Mouse (Mus musculus): Measurements from ENCODE around the gene Togaram2.
"Not testable (repeated sequence)": the region's sequence is repeated elsewhere in the genome, so short reads cannot be mapped to it uniquely, and the experiment has no call there.

Gene Togaram2

DNA sequence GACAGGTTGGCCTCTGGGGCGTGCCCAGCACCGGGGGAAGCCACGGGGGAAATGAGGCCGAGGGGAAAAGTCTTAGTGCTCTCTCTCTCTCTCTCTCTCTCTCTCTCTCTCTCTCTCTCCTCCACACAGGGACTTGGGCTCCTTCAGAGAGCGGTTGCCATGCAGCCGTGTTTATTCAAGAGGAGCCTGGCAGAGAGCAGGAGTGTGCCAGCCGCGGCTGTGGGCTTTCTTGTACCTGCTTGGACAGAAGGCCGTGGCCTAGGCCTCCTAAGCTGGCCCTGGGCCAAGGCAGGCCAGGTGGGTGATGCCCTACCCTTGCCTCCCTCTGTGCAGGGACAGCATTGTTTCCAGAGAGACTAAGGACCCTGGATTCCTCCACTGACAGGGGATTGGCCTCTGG lies at the start of gene Togaram2:
TSS of gene Togaram2 (plus strand) at position 170 of the 400 bp plus-strand sequence.
- DNase-seq = peak; percentile 44

DNA sequence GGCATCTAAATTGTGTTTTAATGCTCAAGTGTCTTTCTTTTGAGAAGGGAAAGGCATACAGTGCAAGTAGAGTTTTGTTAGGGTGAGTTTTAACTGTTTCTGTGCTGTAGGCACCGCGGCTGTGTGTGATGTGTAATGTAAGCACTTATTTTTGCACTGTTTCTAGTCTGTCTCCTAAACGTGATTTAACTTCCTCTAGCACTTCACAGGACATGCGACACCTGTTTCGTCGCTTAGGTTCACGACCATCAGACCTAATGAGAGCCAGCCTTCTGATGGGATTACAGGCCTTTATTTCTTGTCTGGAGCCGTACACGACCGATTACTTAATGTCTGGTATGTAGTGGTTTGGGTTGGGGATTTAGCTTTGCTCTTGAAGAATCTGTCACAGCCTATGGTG lies 41.3 kb upstream of the Togaram2 start:
- no peak for DNase-seq

DNA sequence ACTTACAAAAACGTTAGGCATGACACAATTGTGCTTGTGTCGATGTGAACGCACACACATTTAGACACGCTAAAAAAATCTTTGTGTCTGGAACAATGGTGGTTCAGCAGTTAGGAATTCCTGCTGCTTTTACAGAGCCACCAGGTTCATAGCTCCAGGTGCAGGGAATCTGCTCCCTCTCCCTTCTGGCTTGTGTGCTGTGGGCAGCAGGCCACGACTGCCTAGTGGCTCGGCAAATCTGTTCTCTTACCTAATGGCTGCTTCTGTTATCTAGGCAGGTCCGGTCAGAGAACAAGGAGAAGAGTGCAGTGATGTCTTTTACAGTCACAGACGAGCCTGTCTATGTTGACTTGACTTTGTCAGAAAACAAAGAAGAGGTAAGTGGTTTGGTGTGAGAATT lies 39.7 kb upstream of the Togaram2 start:
- DNase-seq = no peak

- no peak for DNase-seq
Observed at GRCm38 (mm10) chr17:71636786-71637185, 36.3 kb upstream of the Togaram2 start.

DNA sequence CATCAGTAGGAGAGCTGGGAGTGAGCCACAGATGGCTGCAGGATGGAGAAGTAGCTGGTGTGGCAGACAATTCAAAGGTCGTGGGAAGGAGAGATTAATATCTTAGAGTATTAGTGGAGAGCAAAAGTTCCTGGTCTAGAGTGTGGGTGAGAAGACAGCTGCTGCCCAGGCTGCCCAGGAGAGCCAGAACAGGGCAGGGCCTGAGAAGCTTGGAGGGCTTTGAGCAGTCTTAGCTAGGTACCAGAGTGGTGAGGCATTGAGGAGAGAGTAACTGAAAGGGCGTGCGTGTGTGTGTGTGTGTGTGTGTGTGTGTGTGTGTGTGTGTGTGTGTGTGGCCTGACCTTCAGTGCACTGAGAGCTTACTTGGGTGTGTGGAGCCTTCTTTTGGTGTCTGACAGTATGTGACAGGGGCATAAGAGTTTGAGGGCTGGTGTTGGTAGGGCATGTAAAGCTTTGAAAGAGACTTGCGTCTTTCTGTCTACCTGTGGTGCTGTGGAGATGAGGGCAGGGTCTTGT lies 35.3 kb upstream of the Togaram2 start:
- no peak for DNase-seq

GRCm38 (mm10) chr17:71639056-71639455 lies 34.0 kb upstream of the Togaram2 start:
- not testable (repeated sequence) for DNase-seq

GRCm38 (mm10) chr17:71640421-71641085 lies 32.5 kb upstream of the Togaram2 start:
- DNase-seq = no peak

GRCm38 (mm10) chr17:71642190-71642589 lies 30.9 kb upstream of the Togaram2 start:
- DNase-seq = no peak

DNA sequence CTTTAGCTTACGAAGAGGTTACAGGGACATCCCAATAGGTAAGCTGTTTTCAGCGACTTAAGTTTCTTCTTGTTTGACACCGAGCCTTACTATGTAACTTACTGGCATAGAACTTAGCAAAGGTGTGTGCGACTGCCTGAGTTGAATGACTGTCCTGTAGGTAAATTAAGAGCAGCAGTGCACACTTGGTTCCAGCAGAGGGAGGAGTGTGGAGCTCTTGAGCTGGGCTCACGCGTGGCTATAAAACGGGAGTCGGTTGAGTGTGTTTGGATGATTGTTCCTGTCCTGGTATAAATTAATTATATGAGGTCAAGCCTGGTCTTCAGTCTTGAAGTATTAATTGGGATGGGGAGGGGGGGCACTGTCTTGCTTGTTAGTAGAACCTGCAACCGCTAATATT lies 23.1 kb upstream of the Togaram2 start:
- DNase-seq = no peak

DNA sequence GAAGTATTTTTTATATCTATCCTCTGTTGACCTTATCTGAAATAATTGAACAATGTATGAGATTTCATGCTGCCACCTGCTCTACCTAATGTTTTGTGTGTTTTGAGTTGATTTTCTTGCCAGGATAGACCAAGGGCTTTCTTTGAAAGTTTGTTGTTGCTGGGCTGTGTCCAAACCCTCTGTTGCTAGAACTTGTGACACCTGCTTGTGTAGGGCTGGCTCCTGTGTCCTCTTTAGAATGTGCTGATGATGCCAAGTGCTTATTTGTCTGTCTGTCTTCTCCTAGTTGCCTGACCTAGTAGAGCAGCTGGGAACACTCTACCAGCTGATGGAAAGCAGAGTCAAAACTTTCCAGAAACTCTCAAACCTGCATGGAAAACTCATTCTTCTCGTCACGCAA lies 20.6 kb upstream of the Togaram2 start:
- DNase-seq = no peak

DNA sequence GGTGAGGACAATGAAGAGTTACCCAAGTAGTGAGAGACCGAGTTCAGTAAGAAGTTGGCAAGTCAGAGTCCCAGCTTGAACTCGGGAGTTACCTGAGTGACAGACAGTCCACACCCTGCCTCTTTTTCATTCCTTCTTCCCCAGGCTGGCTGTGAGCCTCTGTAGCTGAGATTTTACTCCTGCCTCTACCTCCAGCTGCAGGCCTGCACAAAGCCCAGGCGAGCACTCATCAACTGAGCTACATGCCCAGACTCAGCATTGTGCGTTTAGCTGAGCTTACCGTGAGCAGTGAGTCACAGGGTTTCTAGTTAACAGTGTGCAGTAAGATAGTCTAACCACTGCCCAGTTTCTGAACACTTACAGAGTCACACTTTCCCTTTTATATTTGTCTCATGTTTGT lies 20.1 kb upstream of the Togaram2 start:
- no peak for DNase-seq

DNA sequence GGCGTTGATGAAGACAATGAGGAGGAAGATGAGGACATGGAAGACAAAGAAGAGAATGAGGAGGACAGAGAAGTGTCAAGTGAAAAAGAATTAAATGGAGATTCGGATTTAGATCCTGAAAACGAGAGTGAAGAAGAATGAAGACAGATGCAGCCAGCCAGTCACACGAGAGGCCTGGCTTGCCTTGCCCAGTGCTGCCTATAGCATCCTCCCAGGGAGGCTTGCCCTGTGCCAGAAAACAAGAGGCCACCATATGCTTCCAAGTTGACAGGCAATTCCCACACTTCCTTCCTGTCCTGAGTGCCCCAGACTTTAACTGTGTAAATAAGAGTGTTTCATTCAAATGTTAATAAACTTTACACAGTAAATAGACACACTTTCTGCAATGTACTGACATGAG lies 15.5 kb upstream of the Togaram2 start:
- no peak for DNase-seq

DNA sequence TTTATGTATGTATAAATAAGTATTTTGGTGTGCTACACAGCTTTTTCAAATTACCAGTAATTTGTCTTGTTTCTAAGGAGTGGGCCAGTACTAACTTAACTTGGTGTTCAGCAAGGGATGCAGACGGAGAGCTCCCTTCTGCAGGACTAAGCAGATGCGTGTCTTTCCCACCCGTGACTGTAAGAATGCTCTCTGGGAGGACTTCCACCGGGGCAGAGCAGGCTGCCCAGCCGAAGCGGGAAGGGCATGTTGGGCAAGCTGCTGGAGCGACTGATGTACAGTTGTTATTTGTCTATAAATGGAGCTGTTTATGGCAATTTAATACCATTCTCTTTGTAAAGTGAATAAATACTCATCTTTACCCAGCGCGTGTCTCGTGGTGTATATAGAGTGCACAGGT lies 14.4 kb upstream of the Togaram2 start:
- no peak for DNase-seq

- DNase-seq = no peak
Observed at GRCm38 (mm10) chr17:71660390-71660789, 12.7 kb upstream of the Togaram2 start.

DNA sequence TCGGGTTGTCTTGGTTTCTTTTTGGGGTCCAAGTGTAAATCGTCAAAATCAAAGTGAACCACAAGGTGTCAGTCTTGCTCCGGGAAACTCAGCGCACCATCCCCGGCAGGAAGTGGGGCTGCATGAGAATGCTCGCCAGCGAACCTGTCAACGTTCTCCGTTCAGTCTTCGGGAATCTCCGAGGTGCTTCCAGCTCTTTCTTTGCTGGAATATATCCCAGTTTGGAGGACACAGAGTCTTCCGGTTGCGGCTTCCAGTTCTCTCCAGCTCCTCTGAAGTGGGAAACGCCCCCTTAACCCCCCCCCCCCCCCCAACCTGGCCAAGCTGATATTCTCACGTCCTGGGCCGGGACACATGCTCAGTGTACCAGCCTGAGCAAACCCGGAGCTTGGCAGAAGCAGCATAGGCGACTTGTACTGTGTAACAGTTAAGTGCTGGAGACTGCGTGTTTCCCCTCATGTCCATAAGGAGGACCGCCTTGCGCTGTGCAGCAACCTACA lies 10.3 kb upstream of the Togaram2 start:
- peak; percentile 78 for DNase-seq

GRCm38 (mm10) chr17:71663491-71663890 lies 9.6 kb upstream of the Togaram2 start:
- no peak for DNase-seq

DNA sequence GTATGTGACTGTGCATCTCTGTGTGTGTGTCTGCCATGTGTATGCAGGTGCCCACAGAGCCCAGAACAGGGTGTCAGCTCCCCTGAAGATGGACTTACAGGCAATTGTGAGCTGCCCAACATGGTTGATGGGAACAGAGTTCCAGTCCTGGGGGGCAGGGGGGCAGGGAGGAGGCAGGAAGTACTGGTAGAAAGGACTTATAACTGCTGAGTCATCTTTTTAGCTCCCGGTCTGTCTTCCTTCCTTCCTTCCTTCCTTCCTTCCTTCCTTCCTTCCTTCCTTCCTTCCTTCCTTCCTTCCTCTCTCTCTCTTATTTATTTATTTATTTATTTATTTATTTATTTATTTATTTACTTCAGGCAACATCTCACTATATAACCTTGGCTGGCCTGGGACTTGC lies 8.9 kb upstream of the Togaram2 start:
- no peak for DNase-seq

GRCm38 (mm10) chr17:71665201-71665600 lies 7.9 kb upstream of the Togaram2 start:
- no peak for DNase-seq

GRCm38 (mm10) chr17:71669511-71669910 lies 3.5 kb upstream of the Togaram2 start:
- DNase-seq = no peak

- peak; percentile 77 for DNase-seq
Observed at GRCm38 (mm10) chr17:71671840-71672546, 1.1 kb upstream of the Togaram2 start.

DNA sequence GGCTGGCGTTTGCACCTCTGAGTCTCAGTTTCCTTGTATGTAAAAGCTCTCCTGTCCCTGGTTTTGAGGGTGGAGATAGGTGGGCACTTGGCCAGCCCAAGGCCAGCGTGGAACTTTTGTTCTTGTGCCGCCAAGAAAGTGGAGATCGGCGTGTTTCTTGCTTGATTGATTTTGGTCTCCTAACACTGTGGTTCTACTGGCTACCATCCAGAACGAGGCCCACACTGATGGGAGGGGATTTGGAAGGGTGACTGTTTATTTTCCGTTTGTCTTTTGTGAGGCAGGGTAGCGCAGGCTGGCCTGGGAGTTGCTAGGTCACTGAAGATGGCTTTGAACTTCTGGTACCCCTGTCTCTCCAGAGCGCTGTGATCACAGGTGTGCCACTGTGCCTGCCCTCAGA lies 875 bp downstream of the Togaram2 start:
- no peak for DNase-seq

DNA sequence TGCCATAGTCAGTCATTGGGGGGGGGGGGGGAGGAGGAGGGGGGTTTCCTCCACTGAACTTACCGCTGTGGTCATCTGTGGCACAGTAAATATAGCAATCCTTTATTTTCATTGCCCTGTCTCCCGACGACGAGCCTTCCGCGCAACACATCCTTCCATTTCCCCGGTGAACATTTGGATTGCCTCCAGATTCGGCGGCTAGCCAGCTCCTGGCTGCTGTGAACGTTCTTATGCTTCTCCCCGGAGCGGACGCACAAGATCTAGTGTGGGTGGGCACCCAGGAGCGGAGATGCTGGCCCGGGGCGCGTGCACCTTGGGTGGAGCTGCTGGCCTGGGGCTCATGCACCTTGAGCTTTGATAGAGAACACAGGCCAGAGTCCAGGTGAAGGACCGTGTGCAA lies 1.8 kb downstream of the Togaram2 start:
- peak; percentile 51 for DNase-seq

DNA sequence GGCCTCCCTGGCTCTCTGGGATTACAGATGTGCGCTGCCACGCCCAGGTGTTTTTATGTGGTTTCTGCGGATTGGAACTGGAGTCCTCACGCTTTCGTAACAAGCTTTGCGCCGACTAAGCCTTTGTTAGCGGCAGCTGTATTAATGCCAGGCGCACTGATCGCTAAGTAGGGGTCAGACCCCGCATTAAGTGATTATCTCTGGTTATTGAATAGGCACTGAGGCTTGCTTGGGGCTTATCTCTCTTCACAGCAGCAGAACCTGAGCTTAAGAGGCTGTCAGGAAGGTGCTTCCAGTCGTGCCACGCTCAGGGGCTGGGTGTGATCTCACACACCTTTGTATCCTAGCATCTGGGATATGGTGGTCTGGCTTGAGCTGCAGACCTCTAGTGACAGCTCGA lies 8.6 kb downstream of the Togaram2 start:
- no peak for DNase-seq

DNA sequence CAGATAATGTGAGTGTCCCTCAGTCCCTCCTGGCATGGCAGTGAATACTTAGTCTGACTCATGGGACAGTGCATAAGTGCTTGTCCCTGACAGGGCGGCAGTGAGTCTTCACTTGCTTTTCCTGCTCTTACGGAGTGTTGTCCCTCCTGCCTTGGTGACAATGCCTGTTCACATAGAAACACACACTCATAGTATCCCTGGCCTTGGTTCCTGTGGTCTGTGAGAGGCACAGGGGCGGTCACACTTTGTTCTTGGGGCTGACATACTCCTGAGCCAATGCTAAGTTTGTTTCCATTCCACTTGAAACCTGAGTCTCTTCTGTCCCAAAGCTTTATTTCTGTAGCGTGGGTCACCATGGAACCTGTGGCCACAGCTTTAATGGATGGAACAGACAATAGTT lies 9.3 kb downstream of the Togaram2 start:
- DNase-seq = no peak
